Mouse (Mus musculus) bone marrow macrophage, adult 2 months (primary cell): ENCODE measurements around the gene Mnat1.

Experiments used
- CTCF ChIP-seq: IDR thresholded peaks from 2 replicates; pipeline ENCODE4 v1.5.1; 2012; ENCODE audit warnings: low read depth, mild to moderate bottlenecking, low read length, moderate library complexity
- POLR2A ChIP-seq: IDR thresholded peaks from 2 replicates; pipeline ENCODE4 v1.6.1; 2012; ENCODE audit warnings: mild to moderate bottlenecking, low read depth, low read length, borderline replicate concordance

DNA sequence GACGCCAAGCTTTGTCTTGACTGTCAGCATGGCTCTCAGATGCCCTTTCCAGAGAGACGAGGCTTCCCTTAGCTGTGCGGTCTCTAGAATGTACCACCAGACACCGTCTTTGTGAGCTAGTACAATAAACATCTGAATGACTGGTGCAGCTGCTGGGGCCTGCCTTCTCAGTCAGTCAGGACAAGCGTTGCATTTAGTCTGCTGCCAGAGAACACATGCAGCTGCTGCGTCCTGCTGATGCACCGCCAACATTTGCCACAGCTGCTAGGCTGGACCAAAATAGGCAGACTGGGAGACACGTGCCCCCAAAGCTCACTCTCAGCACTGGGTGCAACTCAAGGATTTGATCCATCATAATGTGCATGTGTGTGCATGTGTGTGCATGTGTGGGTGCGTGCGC, 118.4 kb downstream of the Mnat1 start:
- TF ChIP-seq POLR2A (no peak), CTCF (no peak)
